Mouse (Mus musculus): ENCODE results near the gene Bcl6.

Bcl6 gene

DNA sequence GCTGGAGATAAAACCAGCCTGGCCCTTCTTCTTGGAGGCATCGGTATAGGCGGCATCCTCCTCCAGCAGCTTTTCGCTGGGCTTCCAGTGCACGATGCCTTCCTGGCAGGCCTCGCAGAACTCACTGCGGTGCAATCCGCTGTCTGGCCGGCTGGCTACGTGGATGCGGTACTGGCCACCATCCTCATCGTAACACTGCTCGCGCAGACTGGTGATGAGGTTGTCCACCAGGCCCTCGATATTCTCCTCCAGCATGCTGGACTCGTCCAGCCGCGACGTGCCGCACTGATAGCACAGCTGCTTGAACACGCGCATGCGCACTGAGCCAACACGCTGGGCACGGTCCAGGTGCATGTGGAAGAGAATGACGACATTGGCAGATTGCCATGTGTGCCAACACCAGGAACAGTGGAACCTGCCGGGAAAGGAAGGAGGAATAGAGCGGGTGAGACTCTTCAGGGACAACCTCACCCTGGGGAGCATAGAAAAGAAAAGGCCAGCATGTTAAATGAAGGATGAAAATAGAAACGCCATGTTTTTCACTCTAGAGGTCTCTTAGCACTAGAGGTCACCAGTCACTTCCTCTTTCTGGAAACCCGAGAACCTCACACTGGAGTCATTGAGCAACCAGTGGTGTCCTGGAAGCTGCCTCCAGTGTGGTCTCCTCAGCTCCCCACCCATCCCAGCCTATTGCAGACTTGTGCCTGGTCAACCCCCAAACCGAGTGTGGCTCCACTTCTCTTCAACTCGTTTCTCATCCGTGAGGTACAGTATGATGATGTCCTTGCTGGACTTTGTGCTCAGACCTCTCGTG is 61.1 kb downstream of the Bcl6 start:
- no peak for DNase-seq (ENCODE audit: extremely low read depth, low read depth)

DNA sequence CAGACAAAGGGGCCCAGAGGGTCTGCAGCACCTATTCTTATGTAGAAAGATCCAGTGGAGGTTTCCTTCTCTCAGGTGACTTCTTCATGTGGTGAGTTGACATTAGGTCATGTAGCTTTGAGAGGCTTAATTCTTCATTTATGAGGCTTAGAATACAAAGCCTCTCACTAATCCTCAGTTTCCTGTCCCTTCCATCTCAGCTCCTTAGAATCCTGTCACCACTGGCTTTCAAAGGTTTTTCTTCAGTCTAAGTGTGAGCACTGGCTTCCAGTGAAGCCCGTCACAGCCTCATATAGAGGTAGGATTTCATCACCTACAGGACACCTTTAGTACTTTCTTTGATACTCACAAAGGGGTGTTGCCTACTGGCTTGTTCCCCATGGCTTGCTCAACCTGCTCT is 65.7 kb downstream of the Bcl6 start:
- DNase-seq (ENCODE audit: extremely low read depth, low read depth), result no peak

DNA sequence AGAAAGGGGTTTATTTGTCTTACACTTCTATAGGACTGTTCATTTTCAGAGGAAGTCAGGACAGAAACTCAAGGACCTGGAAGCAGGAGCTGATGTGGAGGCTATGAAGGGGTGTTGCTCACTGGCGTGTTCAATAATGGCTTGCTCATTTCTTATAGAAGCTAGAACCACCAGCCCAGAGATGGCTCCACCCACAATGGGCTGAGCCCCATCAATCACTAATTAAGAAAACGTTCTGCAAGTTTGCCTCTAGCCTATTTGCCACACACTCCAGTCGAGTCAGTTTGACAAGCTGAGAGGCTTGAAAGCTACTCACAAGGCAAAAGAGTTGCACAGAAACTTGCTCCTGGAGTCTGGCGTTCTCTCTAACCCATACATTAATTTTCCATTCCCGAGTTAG is 67.0 kb downstream of the Bcl6 start:
- no peak for DNase-seq (ENCODE audit: extremely low read depth, low read depth)

DNA sequence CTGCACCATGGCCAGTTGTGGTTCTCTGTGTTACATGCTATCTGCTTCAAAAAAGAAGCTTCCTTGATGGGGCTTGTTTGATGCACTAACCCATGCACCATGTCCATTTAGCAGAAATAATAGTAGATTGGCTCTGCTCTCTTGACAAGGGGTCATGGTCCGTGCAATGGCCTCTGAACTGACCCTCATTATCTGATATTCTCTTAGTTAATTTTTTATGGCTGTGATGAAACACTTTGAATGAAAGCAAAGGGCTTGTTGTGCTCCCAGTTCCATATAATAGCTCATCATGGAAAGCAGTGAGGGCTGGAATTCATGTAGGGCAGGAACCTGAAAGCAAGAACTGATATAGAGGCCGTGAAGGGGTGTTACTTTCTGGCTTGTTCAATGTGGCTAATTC is 69.2 kb downstream of the Bcl6 start:
- DNase-seq (ENCODE audit: extremely low read depth, low read depth), result no peak

Measured in MEL-GATA-1-ER (cell line).